Mouse (Mus musculus): ENCODE measurements around the gene Foxn3. TPM values are rescaled to one million over a fixed set of nuclear protein-coding genes. Genes with fewer than 3 reads are reported as not detected.

Gene Foxn3
- polyA plus RNA-seq, 1 experiment, result 61.0 TPM

GRCm38 (mm10) chr12:99561333-99561766 is 2.0 kb downstream of the Foxn3 start:
- H3K4me1 ChIP-seq (ENCODE audit: control insufficient read depth, insufficient read depth, low read length), result no peaks in the 10 kb centered on the region
- H3K27ac ChIP-seq (ENCODE audit: insufficient read depth, low read length), result no peak overlapping the region

DNA sequence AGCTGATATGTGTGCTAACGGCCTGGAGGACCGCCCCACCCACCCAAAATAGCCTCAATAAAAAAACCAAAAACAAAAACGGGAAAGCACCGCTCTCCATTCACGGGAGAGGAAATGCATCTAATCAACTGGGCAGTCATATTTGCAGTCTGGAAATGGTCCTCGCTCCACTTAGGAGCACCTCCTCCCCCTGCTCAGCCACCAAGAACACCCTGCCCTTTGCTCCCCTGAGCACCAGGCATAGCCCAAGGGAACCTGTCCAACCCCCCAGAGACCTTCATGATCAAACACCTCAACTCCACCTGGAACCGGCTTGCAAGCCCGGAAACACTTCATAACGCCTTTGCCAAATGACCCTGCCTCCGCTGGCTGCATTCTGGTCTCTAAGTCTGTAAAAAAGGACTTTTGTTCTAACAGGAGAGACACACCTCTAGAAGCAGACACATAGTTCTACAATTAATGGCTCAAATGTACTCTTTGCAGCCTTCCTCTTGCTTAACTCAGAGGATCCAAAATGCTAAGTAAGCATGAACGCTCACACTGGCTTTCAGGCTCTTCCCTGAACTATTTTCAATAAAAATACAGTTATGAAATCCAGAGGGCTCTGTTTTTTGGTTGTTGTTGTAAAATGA is 2.6 kb downstream of the Foxn3 start:
- Histone ChIP-seq H3K9ac (ENCODE audit: low read depth, poor library complexity, severe bottlenecking) (no peak overlapping the region), H3K9me3 (replicated peaks; ENCODE audit: control insufficient read depth, insufficient read depth, low read length, poor library complexity, severe bottlenecking) (no peaks in the 10 kb centered on the region), H3K36me3 (ENCODE audit: control insufficient read depth, insufficient read depth, low read length, poor library complexity, severe bottlenecking) (no peaks in the 10 kb centered on the region), H3K4me3 (ENCODE audit: low read depth, low read length) (no peak overlapping the region), H3K4me1 (ENCODE audit: control insufficient read depth, insufficient read depth, low read length) (no peaks in the 10 kb centered on the region), H3K27me3 (ENCODE audit: control insufficient read depth, insufficient read depth, low read length, poor library complexity, severe bottlenecking) (no peaks in the 10 kb centered on the region), H3K27ac (ENCODE audit: insufficient read depth, low read length) (no peak overlapping the region)
- no peak for TF ChIP-seq CTCF (IDR thresholded peaks at IDR 0.05; ENCODE audit: low read depth, low read length)
- no peak for TF ChIP-seq POLR2A (IDR thresholded peaks at IDR 0.05; ENCODE audit: insufficient read depth, low read length)
- TF ChIP-seq EP300 (IDR thresholded peaks at IDR 0.05; ENCODE audit: insufficient read depth, low read depth, low read length), result no peak

More at GRCm38 (mm10) chr12:99561333-99561766, 2.0 kb downstream of the Foxn3 start:
- Histone ChIP-seq H3K9me3 (replicated peaks; ENCODE audit: control insufficient read depth, insufficient read depth, low read length, poor library complexity, severe bottlenecking) (no peaks in the 10 kb centered on the region), H3K36me3 (ENCODE audit: control insufficient read depth, insufficient read depth, low read length, poor library complexity, severe bottlenecking) (no peaks in the 10 kb centered on the region), H3K4me3 (ENCODE audit: low read depth, low read length) (no peak overlapping the region), H3K27me3 (ENCODE audit: control insufficient read depth, insufficient read depth, low read length, poor library complexity, severe bottlenecking) (no peaks in the 10 kb centered on the region), H3K9ac (ENCODE audit: low read depth, poor library complexity, severe bottlenecking) (no peak overlapping the region)
- TF ChIP-seq CTCF (IDR thresholded peaks at IDR 0.05; ENCODE audit: low read depth, low read length) (no peak), POLR2A (IDR thresholded peaks at IDR 0.05; ENCODE audit: insufficient read depth, low read length) (no peak), EP300 (IDR thresholded peaks at IDR 0.05; ENCODE audit: insufficient read depth, low read depth, low read length) (no peak)

DNA sequence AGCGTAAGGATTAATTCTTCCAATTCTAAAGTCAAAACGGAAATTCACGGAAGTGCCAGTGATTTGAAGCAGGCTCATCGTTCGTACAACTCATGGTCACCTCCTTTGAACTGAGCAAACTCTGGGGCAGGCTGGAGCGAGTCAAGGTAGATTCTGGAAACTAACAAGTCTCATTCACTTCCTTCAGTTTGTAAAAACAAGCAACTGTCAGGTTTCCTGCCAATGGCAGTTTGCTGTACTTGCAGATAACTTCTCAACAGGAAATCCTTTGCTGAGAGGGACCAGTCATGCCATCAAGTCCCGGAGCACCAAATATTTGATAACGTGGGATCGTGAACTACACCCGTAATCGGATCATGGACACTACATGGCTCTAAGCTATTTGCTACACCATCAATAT is 3.9 kb downstream of the Foxn3 start:
- H3K9ac ChIP-seq (ENCODE audit: low read depth, poor library complexity, severe bottlenecking), result no peak overlapping the region
- H3K4me3 ChIP-seq (ENCODE audit: low read depth, low read length), result no peak overlapping the region
- no peak for TF ChIP-seq EP300 (IDR thresholded peaks at IDR 0.05; ENCODE audit: insufficient read depth, low read depth, low read length)
- TF ChIP-seq CTCF (IDR thresholded peaks at IDR 0.05; ENCODE audit: low read depth, low read length), result no peak
- TF ChIP-seq POLR2A (IDR thresholded peaks at IDR 0.05; ENCODE audit: insufficient read depth, low read length), result no peak
- H3K9me3 ChIP-seq (replicated peaks; ENCODE audit: control insufficient read depth, insufficient read depth, low read length, poor library complexity, severe bottlenecking), result no peaks in the 10 kb centered on the region
- no peaks in the 10 kb centered on the region for H3K36me3 ChIP-seq (ENCODE audit: control insufficient read depth, insufficient read depth, low read length, poor library complexity, severe bottlenecking)
- H3K27ac ChIP-seq (ENCODE audit: insufficient read depth, low read length), result no peak overlapping the region
- H3K27me3 ChIP-seq (ENCODE audit: control insufficient read depth, insufficient read depth, low read length, poor library complexity, severe bottlenecking), result no peaks in the 10 kb centered on the region
- H3K4me1 ChIP-seq (ENCODE audit: control insufficient read depth, insufficient read depth, low read length), result no peaks in the 10 kb centered on the region

DNA sequence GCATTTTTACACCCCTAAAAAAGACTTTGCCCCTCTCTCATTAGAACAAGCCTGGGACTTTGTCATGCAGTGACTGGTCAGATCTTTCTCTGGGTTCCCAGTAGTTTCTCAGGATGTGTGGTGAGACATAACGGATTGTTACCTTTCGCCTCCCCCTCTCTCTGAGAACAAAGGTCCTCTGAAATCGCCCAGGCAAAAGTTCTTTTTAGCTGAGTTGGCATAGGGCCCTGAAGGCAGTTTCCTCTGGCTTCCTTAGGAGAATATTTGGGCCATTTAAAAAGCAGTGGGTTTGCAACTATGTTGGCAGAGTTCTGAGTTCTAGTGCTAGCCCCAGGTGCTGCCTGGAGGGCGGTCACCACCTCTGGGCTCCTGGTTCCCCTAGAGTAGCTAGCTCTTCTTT is 4.9 kb downstream of the Foxn3 start:
- H3K9me3 ChIP-seq (replicated peaks; ENCODE audit: control insufficient read depth, insufficient read depth, low read length, poor library complexity, severe bottlenecking), result no peaks in the 10 kb centered on the region
- H3K27me3 ChIP-seq (ENCODE audit: control insufficient read depth, insufficient read depth, low read length, poor library complexity, severe bottlenecking), result no peaks in the 10 kb centered on the region
- H3K27ac ChIP-seq (ENCODE audit: insufficient read depth, low read length), result no peak overlapping the region
- no peaks in the 10 kb centered on the region for H3K4me1 ChIP-seq (ENCODE audit: control insufficient read depth, insufficient read depth, low read length)
- no peak for TF ChIP-seq EP300 (IDR thresholded peaks at IDR 0.05; ENCODE audit: insufficient read depth, low read depth, low read length)
- no peak for TF ChIP-seq POLR2A (IDR thresholded peaks at IDR 0.05; ENCODE audit: insufficient read depth, low read length)
- no peak for TF ChIP-seq CTCF (IDR thresholded peaks at IDR 0.05; ENCODE audit: low read depth, low read length)
- no peak overlapping the region for H3K9ac ChIP-seq (ENCODE audit: low read depth, poor library complexity, severe bottlenecking)
- no peak overlapping the region for H3K4me3 ChIP-seq (ENCODE audit: low read depth, low read length)
- no peaks in the 10 kb centered on the region for H3K36me3 ChIP-seq (ENCODE audit: control insufficient read depth, insufficient read depth, low read length, poor library complexity, severe bottlenecking)

- no peaks in the 10 kb centered on the region for H3K9me3 ChIP-seq (replicated peaks; ENCODE audit: control insufficient read depth, insufficient read depth, low read length, poor library complexity, severe bottlenecking)
- TF ChIP-seq EP300 (IDR thresholded peaks at IDR 0.05; ENCODE audit: insufficient read depth, low read depth, low read length), result no peak
- no peak for TF ChIP-seq CTCF (IDR thresholded peaks at IDR 0.05; ENCODE audit: low read depth, low read length)
- no peak for TF ChIP-seq POLR2A (IDR thresholded peaks at IDR 0.05; ENCODE audit: insufficient read depth, low read length)
- no peaks in the 10 kb centered on the region for H3K27me3 ChIP-seq (ENCODE audit: control insufficient read depth, insufficient read depth, low read length, poor library complexity, severe bottlenecking)
- H3K4me3 ChIP-seq (ENCODE audit: low read depth, low read length), result no peak overlapping the region
- no peaks in the 10 kb centered on the region for H3K36me3 ChIP-seq (ENCODE audit: control insufficient read depth, insufficient read depth, low read length, poor library complexity, severe bottlenecking)
- H3K4me1 ChIP-seq (ENCODE audit: control insufficient read depth, insufficient read depth, low read length), result no peaks in the 10 kb centered on the region
- no peak overlapping the region for H3K27ac ChIP-seq (ENCODE audit: insufficient read depth, low read length)
- H3K9ac ChIP-seq (ENCODE audit: low read depth, poor library complexity, severe bottlenecking), result no peak overlapping the region
Measured at GRCm38 (mm10) chr12:99557498-99557897, 5.9 kb downstream of the Foxn3 start.

DNA sequence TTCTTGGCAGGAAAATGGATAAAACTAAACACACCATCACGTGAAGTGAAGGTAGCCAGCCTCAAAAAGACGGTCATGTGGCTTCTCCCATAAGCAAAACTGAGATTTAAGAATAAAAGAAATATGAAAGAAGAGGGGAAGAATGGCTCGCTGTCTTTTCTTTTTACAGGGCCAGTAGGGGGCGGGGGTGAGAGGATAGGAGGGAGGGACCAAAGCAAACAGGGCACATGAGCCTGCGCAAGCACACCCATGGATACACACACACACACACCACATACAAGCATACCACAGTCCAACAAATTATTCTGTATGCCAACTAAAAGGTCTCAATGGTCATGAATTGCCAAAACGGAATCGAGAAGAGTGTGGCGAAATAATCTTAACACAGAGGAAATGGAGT is 12.8 kb downstream of the Foxn3 start:
- Histone ChIP-seq H3K27ac (ENCODE audit: insufficient read depth, low read length) (no peak overlapping the region), H3K4me1 (ENCODE audit: control insufficient read depth, insufficient read depth, low read length) (peaks cover 2% of the 10 kb centered on the region), H3K9ac (ENCODE audit: low read depth, poor library complexity, severe bottlenecking) (no peak overlapping the region), H3K9me3 (replicated peaks; ENCODE audit: control insufficient read depth, insufficient read depth, low read length, poor library complexity, severe bottlenecking) (no peaks in the 10 kb centered on the region), H3K4me3 (ENCODE audit: low read depth, low read length) (no peak overlapping the region), H3K27me3 (ENCODE audit: control insufficient read depth, insufficient read depth, low read length, poor library complexity, severe bottlenecking) (no peaks in the 10 kb centered on the region), H3K36me3 (ENCODE audit: control insufficient read depth, insufficient read depth, low read length, poor library complexity, severe bottlenecking) (no peaks in the 10 kb centered on the region)
- TF ChIP-seq CTCF (IDR thresholded peaks at IDR 0.05; ENCODE audit: low read depth, low read length) (peak; percentile 58), EP300 (IDR thresholded peaks at IDR 0.05; ENCODE audit: insufficient read depth, low read depth, low read length) (no peak)

Measured in ES-Bruce4 (cell line).